Mouse (Mus musculus): ENCODE data around the gene Trp53bp2.

DNA sequence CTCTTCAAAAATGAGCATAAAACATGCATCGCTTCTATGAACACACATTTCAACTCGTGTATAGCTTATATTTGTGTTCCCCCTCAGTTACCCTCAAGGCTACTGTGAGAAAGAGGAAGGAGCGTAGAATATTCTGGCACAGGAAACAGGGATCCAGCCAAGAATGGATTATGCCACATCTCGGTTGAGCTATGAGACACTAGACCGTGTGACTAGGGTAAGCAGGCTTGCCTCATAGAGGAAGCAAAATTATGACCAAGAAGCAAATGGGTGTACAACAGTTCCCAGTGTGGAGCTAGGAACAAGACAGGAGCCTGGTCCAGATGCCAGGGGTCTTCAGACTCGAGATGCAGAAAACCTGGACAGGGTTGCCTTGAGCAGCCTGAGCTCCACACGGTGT lies 28.3 kb upstream of the Trp53bp2 start:
- no peak for TF ChIP-seq CTCF (IDR thresholded peaks at IDR 0.05; ENCODE audit: control insufficient read depth, insufficient read depth, insufficient read length)
- no peak for TF ChIP-seq USF1 (IDR thresholded peaks at IDR 0.05; ENCODE audit: low read depth)
- TF ChIP-seq CEBPB (IDR thresholded peaks at IDR 0.05; ENCODE audit: low read depth): no peak
- no peak for TF ChIP-seq MAX (IDR thresholded peaks at IDR 0.05)

Measured in C2C12 (cell line).